Mouse (Mus musculus): ENCODE measurements around the gene Iscu. TPM values are rescaled to one million over a fixed set of nuclear protein-coding genes. Genes with fewer than 3 reads are reported as not detected.
A peak's percentile ranks its signal among the peaks of the same experiment; 100 is the strongest.
"Not testable (repeated sequence)": the region's sequence is repeated elsewhere in the genome, so short reads cannot be mapped to it uniquely, and the experiment has no call there.

The Iscu gene
- polyA plus RNA-seq, 1 experiment, result 56.2 TPM

- TF ChIP-seq GATA1 (IDR thresholded peaks at IDR 0.05; ENCODE audit: borderline replicate concordance, low read length), result no peak
- Histone ChIP-seq H3K27me3 (replicated peaks) (peaks cover 64% of the 10 kb centered on the region), H3K36me3 (replicated peaks; ENCODE audit: low read length) (peaks cover 12% of the 10 kb centered on the region), H3K4me3 (replicated peaks) (no peak overlapping the region), H3K9me3 (peaks cover 18% of the 10 kb centered on the region), H3K4me1 (peaks cover 21% of the 10 kb centered on the region)
These were observed 10.1 kb downstream of the Iscu start for GRCm38 (mm10) chr5:113782624-113783023.

DNA sequence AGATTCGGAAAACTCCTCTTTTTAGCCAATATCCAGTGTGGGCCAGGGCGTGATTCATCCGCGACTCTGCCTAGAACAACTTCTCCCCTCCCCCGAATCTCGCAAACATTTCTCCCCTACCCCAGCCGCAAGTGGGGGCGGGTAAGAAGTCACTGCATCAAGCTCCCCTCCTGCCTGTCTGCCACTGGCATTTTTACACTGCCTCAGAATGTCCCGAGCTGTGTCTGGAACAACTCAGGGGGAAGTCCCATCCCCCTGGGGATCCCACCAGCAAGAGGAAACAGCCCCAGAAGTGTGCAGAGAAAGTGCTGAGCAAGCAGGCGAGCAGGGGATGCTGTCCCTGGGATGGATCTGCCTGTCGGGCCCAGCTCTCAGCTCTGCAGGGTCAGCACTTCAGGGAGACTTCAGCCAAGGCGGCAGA lies 11.0 kb downstream of the Iscu start:
- no peak overlapping the region for H3K4me3 ChIP-seq (replicated peaks)
- H3K36me3 ChIP-seq (replicated peaks; ENCODE audit: low read length), result peaks cover 4% of the 10 kb centered on the region
- H3K9me3 ChIP-seq, result peaks cover 18% of the 10 kb centered on the region
- H3K27me3 ChIP-seq (replicated peaks), result peaks cover 71% of the 10 kb centered on the region
- peaks cover 28% of the 10 kb centered on the region for H3K4me1 ChIP-seq
- TF ChIP-seq GATA1 (IDR thresholded peaks at IDR 0.05; ENCODE audit: borderline replicate concordance, low read length) (no peak), FLI1 (IDR thresholded peaks at IDR 0.05; ENCODE audit: low read length) (no peak)

GRCm38 (mm10) chr5:113784104-113784503 lies 11.6 kb downstream of the Iscu start:
- peaks cover 77% of the 10 kb centered on the region for H3K27me3 ChIP-seq (replicated peaks)
- H3K36me3 ChIP-seq (replicated peaks; ENCODE audit: low read length); H3K4me3 ChIP-seq (replicated peaks): not testable (repeated sequence)
- H3K9me3 ChIP-seq, result peaks cover 18% of the 10 kb centered on the region
- H3K4me1 ChIP-seq, result peaks cover 31% of the 10 kb centered on the region

DNA sequence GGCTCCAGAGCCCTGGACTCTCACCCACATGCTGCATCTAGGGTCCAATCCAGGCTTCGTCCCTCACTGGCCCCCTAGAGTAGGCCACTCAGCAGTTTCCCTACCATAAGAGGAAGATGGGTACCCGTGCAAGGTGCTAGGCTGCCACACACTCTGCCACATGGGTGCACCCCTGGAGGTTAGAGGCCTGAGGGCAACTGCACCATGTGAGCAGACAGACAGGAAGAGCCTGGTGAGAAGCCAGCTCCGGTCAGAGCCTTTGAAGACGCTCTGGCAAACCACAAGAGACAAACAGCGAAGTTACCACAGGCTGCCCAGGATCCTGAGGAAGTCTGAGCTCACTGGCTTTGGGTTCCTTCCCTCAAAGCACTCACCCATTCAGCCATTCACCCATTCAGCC lies 14.4 kb downstream of the Iscu start:
- Histone ChIP-seq H3K36me3 (replicated peaks; ENCODE audit: low read length) (no peaks in the 10 kb centered on the region), H3K9me3 (peaks cover 18% of the 10 kb centered on the region), H3K4me1 (peaks cover 48% of the 10 kb centered on the region), H3K4me3 (replicated peaks) (peak overlapping the region; percentile 16), H3K27me3 (replicated peaks) (peaks cover 63% of the 10 kb centered on the region)
- no peak for TF ChIP-seq FLI1 (IDR thresholded peaks at IDR 0.05; ENCODE audit: low read length)
- TF ChIP-seq GATA1 (IDR thresholded peaks at IDR 0.05; ENCODE audit: borderline replicate concordance, low read length), result no peak

DNA sequence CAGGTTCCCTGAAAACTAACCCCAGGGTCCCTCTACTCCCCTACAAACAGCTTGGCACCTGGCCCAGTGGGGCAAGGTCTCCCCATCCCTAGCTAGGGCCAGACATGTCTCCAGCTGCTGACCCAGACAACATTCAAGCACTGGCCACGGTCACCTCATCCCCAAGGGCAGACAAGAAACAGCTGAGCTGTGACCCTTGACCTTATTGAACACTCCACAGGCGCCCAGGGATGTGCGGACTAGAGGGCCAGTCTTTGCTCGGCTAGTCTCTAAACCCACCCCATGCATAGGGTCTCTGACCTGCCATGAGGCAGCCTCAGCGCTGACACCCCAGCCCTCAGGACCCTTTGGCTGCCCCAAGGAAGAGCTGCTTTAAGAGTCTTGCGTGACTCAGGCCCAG lies 16.1 kb downstream of the Iscu start:
- peaks cover 62% of the 10 kb centered on the region for H3K27me3 ChIP-seq (replicated peaks)
- peaks cover 61% of the 10 kb centered on the region for H3K4me1 ChIP-seq
- peaks cover 15% of the 10 kb centered on the region for H3K9me3 ChIP-seq
- H3K36me3 ChIP-seq (replicated peaks; ENCODE audit: low read length), result no peaks in the 10 kb centered on the region
- no peak for TF ChIP-seq GATA1 (IDR thresholded peaks at IDR 0.05; ENCODE audit: borderline replicate concordance, low read length)
- no peak for TF ChIP-seq FLI1 (IDR thresholded peaks at IDR 0.05; ENCODE audit: low read length)
- no peak overlapping the region for H3K4me3 ChIP-seq (replicated peaks)

- no peak overlapping the region for H3K4me3 ChIP-seq (replicated peaks)
- TF ChIP-seq FLI1 (IDR thresholded peaks at IDR 0.05; ENCODE audit: low read length) (no peak), GATA1 (IDR thresholded peaks at IDR 0.05; ENCODE audit: borderline replicate concordance, low read length) (no peak)
These were observed 16.7 kb downstream of the Iscu start for GRCm38 (mm10) chr5:113789075-113789788.

GRCm38 (mm10) chr5:113790453-113791196 lies 18.1 kb downstream of the Iscu start:
- H3K9me3 ChIP-seq, result no peaks in the 10 kb centered on the region
- no peak overlapping the region for H3K4me3 ChIP-seq (replicated peaks)
- H3K27me3 ChIP-seq (replicated peaks), result peaks cover 67% of the 10 kb centered on the region
- H3K36me3 ChIP-seq (replicated peaks; ENCODE audit: low read length), result no peaks in the 10 kb centered on the region
- TF ChIP-seq GATA1 (IDR thresholded peaks at IDR 0.05; ENCODE audit: borderline replicate concordance, low read length) (no peak), FLI1 (IDR thresholded peaks at IDR 0.05; ENCODE audit: low read length) (no peak)
- H3K4me1 ChIP-seq, result peaks cover 64% of the 10 kb centered on the region

More at GRCm38 (mm10) chr5:113789075-113789788, 16.7 kb downstream of the Iscu start:
- Histone ChIP-seq H3K9me3 (peaks cover 9% of the 10 kb centered on the region), H3K36me3 (replicated peaks; ENCODE audit: low read length) (no peaks in the 10 kb centered on the region), H3K27me3 (replicated peaks) (peaks cover 63% of the 10 kb centered on the region), H3K4me1 (peaks cover 59% of the 10 kb centered on the region)

DNA sequence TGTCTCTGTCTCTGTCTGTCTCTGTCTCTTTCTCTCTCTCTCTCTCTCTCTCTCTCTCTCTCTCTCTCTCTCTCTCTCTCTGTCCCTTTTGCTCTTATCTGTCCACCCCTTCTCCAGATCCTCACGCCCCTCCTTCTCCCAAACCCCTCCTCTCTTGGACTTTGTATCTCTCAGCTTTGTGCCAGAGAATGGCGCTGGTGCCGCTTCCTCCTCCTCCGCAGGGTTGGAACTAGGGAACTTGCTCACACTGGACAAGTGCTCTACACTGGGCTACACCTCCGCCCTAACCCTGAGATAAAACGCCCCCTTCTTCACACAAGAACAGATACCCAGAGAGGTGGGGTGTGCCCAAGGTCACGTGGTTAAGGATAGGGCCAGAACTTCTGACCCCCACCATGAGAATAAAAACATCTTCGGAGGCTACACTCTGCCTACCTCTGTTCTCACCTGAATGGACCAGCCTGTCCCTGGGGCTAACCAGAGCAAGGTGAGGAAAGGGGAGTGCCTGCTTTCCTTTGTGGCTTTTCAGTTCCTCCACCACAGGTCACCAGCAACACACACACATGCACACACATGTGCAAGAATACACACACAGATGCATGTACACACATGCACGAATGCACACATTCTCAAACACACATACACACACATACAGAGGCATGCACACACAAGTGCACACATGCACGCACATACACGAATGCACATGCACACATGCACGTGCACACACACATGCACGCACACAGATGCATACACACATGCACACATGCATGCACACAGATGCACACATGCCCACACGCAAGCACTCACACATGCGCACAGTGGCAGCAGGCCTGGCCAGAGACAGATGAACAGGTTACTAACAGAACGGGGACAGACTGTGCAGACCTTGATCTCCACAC lies 18.9 kb downstream of the Iscu start:
- Histone ChIP-seq H3K36me3 (replicated peaks; ENCODE audit: low read length) (no peaks in the 10 kb centered on the region), H3K27me3 (replicated peaks) (peaks cover 65% of the 10 kb centered on the region), H3K9me3 (no peaks in the 10 kb centered on the region), H3K4me3 (replicated peaks) (peak overlapping the region; percentile 67), H3K4me1 (peaks cover 66% of the 10 kb centered on the region)
- TF ChIP-seq FLI1 (IDR thresholded peaks at IDR 0.05; ENCODE audit: low read length) (no peak), GATA1 (IDR thresholded peaks at IDR 0.05; ENCODE audit: borderline replicate concordance, low read length) (no peak)

DNA sequence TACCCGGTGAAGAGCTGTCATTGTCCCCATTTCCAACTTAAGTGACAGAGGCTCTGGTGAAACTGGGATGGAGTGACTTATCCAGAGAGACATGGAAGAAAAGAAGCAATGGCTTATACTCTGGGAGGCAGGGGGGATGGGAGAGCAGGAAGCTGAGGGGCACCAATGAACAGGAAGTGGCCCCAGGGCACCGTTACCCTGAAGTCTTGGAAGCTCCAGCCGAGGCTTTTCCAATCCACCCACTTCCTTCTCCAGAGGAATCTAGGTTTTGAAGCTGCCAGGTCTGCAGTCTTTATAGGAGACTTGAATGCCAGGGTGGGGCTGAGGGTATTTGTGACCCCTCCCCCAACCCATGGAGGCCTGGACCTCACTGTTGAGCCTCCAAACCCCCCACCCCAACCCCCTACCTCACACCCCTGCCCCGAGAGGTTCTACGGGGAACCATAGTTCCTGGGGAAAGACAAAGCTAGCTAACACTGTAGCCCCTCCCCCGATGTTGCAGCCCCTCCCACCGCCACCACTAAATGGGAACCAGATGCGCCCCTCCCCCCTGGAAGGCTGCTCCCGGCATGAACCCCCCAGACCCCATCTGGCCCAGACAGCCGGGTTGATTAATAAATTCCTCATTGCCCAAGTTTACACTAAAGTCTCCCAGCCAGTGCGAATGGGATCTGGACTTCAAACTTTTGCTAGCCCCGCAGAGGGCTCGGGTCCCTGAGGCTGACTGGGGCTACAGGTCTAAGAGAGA lies 24.0 kb downstream of the Iscu start:
- peak overlapping the region; percentile 80 for H3K4me3 ChIP-seq (replicated peaks)
- H3K4me1 ChIP-seq, result peaks cover 73% of the 10 kb centered on the region
- no peak for TF ChIP-seq GATA1 (IDR thresholded peaks at IDR 0.05; ENCODE audit: borderline replicate concordance, low read length)
- peaks cover 80% of the 10 kb centered on the region for H3K27me3 ChIP-seq (replicated peaks)
- H3K9me3 ChIP-seq, result no peaks in the 10 kb centered on the region
- H3K36me3 ChIP-seq (replicated peaks; ENCODE audit: low read length), result no peaks in the 10 kb centered on the region

Measured in megakaryocyte, embryonic 14.5 days (primary cell).